8 mouse cellular contexts compared by ENCODE assay signal in the genomic region with DNA sequence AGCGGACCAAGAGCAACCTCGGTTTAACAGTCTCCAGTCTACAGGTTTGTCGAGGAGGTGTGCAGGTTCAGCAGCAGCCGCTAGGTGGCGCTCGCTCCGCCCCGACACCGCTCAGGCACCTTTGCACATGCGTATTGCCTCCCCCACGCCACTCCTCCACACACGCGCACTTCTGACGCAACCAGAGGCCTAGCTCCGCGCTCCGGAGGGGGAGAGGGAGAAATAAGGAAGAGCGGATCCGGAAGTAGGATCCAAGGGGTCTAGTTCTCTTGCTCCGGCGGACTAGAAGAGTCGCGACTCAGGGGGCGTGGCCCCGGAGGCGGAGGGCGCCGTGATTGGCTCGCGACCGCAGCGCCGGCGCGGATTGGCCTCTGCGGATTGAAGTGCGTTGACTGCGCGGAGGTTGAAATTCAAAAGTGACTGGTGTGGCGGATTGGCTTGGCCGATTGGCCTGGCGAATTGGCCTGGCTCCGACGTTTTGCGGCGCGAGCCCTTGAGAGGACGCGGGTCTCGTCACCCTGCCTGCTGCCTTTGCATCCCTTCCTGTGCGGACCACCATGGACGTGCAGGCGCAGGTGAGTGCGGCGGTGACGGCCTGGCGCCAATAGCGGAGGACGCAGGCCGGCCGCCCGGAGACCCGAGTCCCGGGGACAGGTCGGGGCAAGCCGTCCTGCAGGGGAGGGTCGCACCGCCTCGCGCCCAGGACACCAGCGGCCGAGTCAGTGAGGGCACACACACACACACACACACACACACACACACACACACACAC. TPM values are rescaled to one million over a fixed set of nuclear protein-coding genes. Genes with fewer than 3 reads are reported as not detected.
DNase-seq lines count a peak whose midpoint lies in the region; ATAC-seq lines count a peak whose summit lies in the region.

Gene Kifc5b (plus strand): TSS at position 381 of the 772 bp plus-strand sequence.

- ATAC-seq in hindbrain, embryonic 15.5 days (ENCODE audit: low FRiP score, low read depth) = peak; percentile 99

- H3K36me3 ChIP-seq in hindbrain, embryonic 15.5 days = no peaks in the 10 kb centered on the region

- H3K4me3 ChIP-seq in hindbrain, embryonic 15.5 days = peak within 1 kb of the TSS; percentile 70

- peak within 1 kb of the TSS; percentile 59 for H3K9ac ChIP-seq in hindbrain, embryonic 15.5 days

- H3K27me3 ChIP-seq in hindbrain, embryonic 15.5 days = no peaks in the 10 kb centered on the region

- peak within 1 kb of the TSS; percentile 87 for H3K4me2 ChIP-seq in hindbrain, embryonic 15.5 days

- no peaks in the 10 kb centered on the region for H3K9me3 ChIP-seq in hindbrain, embryonic 15.5 days

- WGBS in hindbrain, embryonic 15.5 days = under 1% methylated on average over 68 of the region's 72 CpGs

- peaks cover 5% of the 10 kb centered on the region for H3K4me1 ChIP-seq in hindbrain, embryonic 15.5 days (replicated peaks)

- H3K27ac ChIP-seq in hindbrain, embryonic 15.5 days (replicated peaks) = peak within 1 kb of the TSS; percentile 45; the same call in 1 of the 2 replicates

- DNase-seq in T-cell, adult 2 months (ENCODE audit: low spot score) = peak; percentile 99
- peak; percentile 100 for DNase-seq in cerebellum, postnatal 36 days
- peak; percentile 99 to 100 for DNase-seq in frontal cortex, postnatal 36 days (ENCODE audit: low spot score in 2 of 2)
- peak; percentile 100 for DNase-seq in left cerebral cortex, adult 11 months (ENCODE audit: low spot score)
- DNase-seq in lung, postnatal 4 days = peak; percentile 100
- DNase-seq in retina, postnatal 7 days (ENCODE audit: low read depth, low spot score) = peak; percentile 100
- DNase-seq in urinary bladder, adult 2 months (ENCODE audit: low spot score) = peak; percentile 92

RNA-seq across cellular contexts. Expression of gene Kifc5b, which starts in this region (rescaled TPM):
- polyA plus RNA-seq in hindbrain, embryonic 15.5 days (2015; fragmentation: Nextera tagmentation; extraction: Ambion mirVana) = 3.4 and 3.7 TPM in 2 replicates
- polyA plus RNA-seq in urinary bladder, adult 2 months (2012; rRNA removed) = 1.7 and 1.8 TPM in 2 replicates

Comparison
In these comparisons a context has a peak if more than half of its experiments do, and no peak if none do; other contexts are left out.
1. Peak in every context shown above with its lines: DNase-seq, ATAC-seq, H3K4me3 ChIP-seq and H3K27ac ChIP-seq.